Mouse (Mus musculus) lung, adult 2 months (tissue): Measurements from ENCODE around the gene Tbata.

ENCODE experiments used
- CTCF ChIP-seq: fragments of 200-500 bp; IDR thresholded peaks from 2 replicates; pipeline ENCODE4 v1.5.1; 2011; ENCODE audit warnings: mild to moderate bottlenecking, low read length, control low read depth; ENCODE audit not compliant: insufficient read depth
- POLR2A ChIP-seq: fragments of 200-500 bp; IDR thresholded peaks from 2 replicates; pipeline ENCODE4 v1.6.1; 2011; ENCODE audit warnings: low read depth, mild to moderate bottlenecking, control low read depth, low read length, borderline replicate concordance; ENCODE audit errors: extremely low read depth

DNA sequence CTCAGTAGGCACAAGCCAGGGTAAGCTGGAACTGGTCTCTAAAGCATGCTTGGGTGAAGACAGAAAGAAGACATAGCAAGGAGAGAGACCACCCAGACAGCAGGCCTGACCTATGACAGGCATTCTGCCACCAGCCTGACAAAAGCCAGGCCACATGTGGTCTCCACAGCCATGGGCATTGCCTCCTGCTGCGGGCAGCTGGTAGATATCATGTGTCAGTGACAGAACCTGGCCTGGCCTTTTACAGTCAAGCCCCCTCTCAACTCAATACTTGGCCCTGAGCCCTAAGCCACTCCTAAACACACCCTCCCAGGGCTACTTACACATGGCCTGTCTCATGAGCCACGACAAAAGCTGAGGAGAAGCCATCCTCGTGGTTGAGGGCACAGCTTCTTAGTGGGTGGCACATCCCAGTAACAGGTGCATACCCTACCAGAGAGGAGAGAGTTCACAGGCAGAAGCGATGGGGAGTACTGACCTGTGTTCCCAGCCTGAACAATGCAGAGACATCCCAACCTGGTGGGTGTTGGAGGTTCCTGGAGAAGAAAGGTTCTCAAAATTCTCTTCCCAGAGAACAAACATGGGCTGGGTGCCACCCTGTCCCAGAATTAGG, 55.1 kb downstream of the Tbata start:
- TF ChIP-seq CTCF (no peak), POLR2A (no peak)
